Mouse (Mus musculus) midbrain, embryonic 13.5 days (tissue): ENCODE data around the gene Noxa1. TPM values are rescaled to one million over a fixed set of nuclear protein-coding genes. Genes with fewer than 3 reads are reported as not detected.

ENCODE experiments used
- ATAC-seq: fragments of 200-750 bp; cut with Nextera tagmentation; 2 replicates; pipeline ENCODE4 v1.8.0; 2017; ENCODE audit warnings: mild to moderate bottlenecking, moderate TSS enrichment, moderate library complexity
- H3K27ac ChIP-seq: fragments of 300-500 bp; sonication (generic); 2 replicates; pipeline ENCODE4 v1.5.1; 2015; ENCODE audit warnings: inconsistent platforms, mild to moderate bottlenecking, moderate library complexity
- H3K27me3 ChIP-seq: fragments of 300-500 bp; sonication (generic); 2 replicates; pipeline ENCODE4 v1.6.1; 2015; ENCODE audit warnings: mild to moderate bottlenecking, inconsistent platforms
- H3K36me3 ChIP-seq: fragments of 300-500 bp; sonication (generic); 2 replicates; pipeline ENCODE4 v1.6.1; 2015; ENCODE audit warnings: mild to moderate bottlenecking, inconsistent platforms
- H3K4me1 ChIP-seq: fragments of 300-500 bp; sonication (generic); replicated peaks from 2 replicates; pipeline ENCODE4 v1.6.1; 2015; ENCODE audit warnings: inconsistent platforms
- H3K4me2 ChIP-seq: fragments of 300-500 bp; sonication (generic); replicated peaks from 2 replicates; pipeline ENCODE4 v1.6.1; 2015; ENCODE audit warnings: moderate library complexity, mild to moderate bottlenecking, inconsistent platforms
- H3K4me3 ChIP-seq: fragments of 300-500 bp; sonication (generic); replicated peaks from 2 replicates; pipeline ENCODE4 v1.5.1; 2015; ENCODE audit warnings: mild to moderate bottlenecking, inconsistent platforms
- H3K9ac ChIP-seq: fragments of 300-500 bp; sonication (generic); replicated peaks from 2 replicates; pipeline ENCODE4 v1.6.1; 2015; ENCODE audit warnings: mild to moderate bottlenecking, inconsistent platforms
- H3K9me3 ChIP-seq: fragments of 300-500 bp; sonication (generic); 2 replicates; pipeline ENCODE4 v1.6.1; 2016; ENCODE audit warnings: mild to moderate bottlenecking, inconsistent platforms
- WGBS: fragments of 180-500 bp; shearing (Covaris S2); methylation state at CpG from one replicate; pipeline ENCODE4 v1.1.7; 2015; 5-methylcytosine and 5-hydroxymethylcytosine counted together
- microRNA-seq: library from miRNA; unstranded; fragments of <30 nt; microRNA quantifications from one replicate; pipeline ENCODE4, GENCODE M21; 2016
- polyA plus RNA-seq: library from polyadenylated mRNA; unstranded; fragments of >200 nt; fragmentation: Nextera tagmentation; extraction: Ambion mirVana; gene quantifications from 2 replicates; pipeline ENCODE4 v1.2.1, GENCODE M21; 2015

The Noxa1 gene
- polyA plus RNA-seq, 1 experiment from 2014 or later = 0.16 TPM

DNA sequence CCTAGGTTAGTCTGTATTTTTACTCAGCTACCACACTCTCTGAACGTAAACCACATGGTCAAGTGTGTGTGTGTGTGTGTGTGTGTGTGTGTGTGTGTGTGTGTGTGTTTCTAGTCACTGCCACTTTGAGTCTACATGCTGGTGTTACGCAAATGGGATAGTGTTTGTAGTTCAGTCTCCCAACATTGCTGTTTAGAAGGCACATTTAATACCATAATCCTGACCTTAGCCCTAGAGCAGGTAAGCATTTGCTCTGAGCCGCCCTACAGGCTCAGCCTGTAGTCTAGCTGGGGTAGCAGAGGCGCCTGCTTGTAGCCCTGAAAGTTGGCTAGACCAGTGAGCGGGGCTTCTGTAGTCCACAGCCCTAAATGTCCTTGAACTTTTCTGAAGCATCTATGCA, 31.4 kb downstream of the Noxa1 start:
- no peaks in the 10 kb centered on the region for H3K27me3 ChIP-seq
- H3K4me3 ChIP-seq = no peak overlapping the region
- no peaks in the 10 kb centered on the region for H3K4me1 ChIP-seq
- WGBS = 93% methylated on average over 5 of the region's 5 CpGs
- H3K27ac ChIP-seq = no peak overlapping the region
- no peaks in the 10 kb centered on the region for H3K9me3 ChIP-seq
- H3K9ac ChIP-seq = no peak overlapping the region
- ATAC-seq = no peak
- H3K4me2 ChIP-seq = no peak overlapping the region
- peaks cover 46% of the 10 kb centered on the region for H3K36me3 ChIP-seq

DNA sequence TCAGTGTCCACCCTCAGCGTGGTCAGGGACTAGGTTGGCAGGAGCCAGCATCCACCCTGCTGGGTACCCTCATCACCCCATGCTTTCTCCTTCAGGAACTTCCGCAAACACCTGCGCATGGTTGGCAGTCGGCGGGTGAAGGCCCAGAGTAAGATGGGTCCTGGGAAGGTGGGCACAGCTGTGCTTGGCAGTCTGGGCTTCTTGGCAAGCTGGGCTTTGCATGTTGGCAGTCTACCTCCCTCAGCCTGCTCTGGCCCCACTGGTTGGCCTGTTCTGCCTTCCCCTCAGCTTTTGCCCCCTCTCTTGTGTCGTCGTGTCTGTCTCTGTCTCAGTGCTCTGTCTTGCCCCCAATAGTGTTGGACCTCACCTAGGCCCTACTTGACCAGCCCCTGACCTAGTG, 36.0 kb downstream of the Noxa1 start:
- peaks cover 17% of the 10 kb centered on the region for H3K4me1 ChIP-seq
- H3K9me3 ChIP-seq = no peaks in the 10 kb centered on the region
- H3K27me3 ChIP-seq = no peaks in the 10 kb centered on the region
- no peak for ATAC-seq
- no peak overlapping the region for H3K27ac ChIP-seq
- peaks cover 67% of the 10 kb centered on the region for H3K36me3 ChIP-seq
- no peak overlapping the region for H3K4me2 ChIP-seq
- no peak overlapping the region for H3K9ac ChIP-seq
- no peak overlapping the region for H3K4me3 ChIP-seq
- WGBS = 93% methylated on average over 7 of the region's 7 CpGs

DNA sequence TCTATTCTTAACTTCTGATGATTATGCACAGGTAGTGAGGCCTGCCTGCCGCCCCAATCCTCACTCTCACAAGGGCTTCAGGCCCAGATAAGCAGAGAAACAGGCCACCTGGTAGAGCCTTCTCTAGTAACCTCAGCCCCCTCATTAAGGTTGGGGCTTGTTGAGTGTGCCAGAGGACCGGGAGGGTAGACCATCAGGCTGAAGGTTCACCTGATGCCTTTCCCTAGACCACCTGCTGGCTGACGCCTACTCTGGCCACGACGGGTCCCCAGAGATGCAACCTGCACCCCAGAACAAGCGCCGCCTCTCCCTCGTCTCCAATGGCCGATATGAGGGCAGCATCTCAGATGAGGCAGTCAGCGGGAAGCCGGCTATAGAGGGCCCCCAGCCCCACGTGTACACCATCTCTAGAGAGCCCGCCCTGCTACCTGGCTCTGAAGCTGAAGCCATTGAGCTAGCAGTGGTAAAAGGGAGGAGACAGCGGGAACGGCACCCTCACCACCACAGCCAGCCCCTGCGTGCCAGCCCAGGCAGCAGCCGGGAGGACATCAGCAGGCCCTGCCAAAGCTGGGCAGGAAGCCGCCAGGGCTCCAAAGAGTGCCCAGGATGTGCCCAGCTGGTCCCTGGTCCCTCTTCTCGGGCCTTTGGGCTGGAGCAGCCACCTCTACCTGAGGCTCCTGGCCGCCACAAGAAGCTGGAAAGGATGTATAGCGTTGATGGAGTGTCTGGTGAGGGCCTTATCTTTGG, 39.4 kb downstream of the Noxa1 start:
- Histone ChIP-seq H3K9ac (peak overlapping the region; percentile 87), H3K4me1 (peaks cover 17% of the 10 kb centered on the region), H3K36me3 (peaks cover 41% of the 10 kb centered on the region), H3K27me3 (no peaks in the 10 kb centered on the region), H3K4me2 (peak overlapping the region; percentile 86), H3K27ac (no peak overlapping the region), H3K4me3 (peak overlapping the region; percentile 77), H3K9me3 (no peaks in the 10 kb centered on the region)
- ATAC-seq = peak; percentile 2; the same call in 1 of the 2 replicates
- 91% methylated on average over 21 of the region's 21 CpGs for WGBS

DNA sequence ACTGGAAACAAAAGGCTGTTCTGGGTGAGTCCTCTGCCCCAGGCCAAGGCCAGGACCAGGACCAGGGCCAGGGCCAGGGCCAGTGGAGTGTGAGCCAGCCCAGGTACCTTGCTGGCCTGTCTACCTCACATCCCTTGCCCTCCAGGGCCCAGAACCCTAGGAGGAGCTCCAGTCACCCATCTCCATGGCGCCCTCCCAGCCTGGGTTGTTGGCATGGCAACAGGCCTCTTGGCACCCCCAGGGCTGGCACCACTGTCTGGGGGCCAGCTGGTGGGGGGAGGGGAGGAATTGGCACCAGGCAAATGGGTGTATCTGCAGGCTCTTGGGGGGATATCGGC, 39.9 kb downstream of the Noxa1 start:
- WGBS = 61% methylated on average over 2 of the region's 2 CpGs
- peak overlapping the region; percentile 77 for H3K4me3 ChIP-seq
- peak; percentile 48 for ATAC-seq
- H3K4me1 ChIP-seq = peaks cover 17% of the 10 kb centered on the region
- no peaks in the 10 kb centered on the region for H3K9me3 ChIP-seq
- H3K4me2 ChIP-seq = peak overlapping the region; percentile 86
- peak overlapping the region; percentile 87 for H3K9ac ChIP-seq
- H3K27ac ChIP-seq = no peak overlapping the region
- no peaks in the 10 kb centered on the region for H3K27me3 ChIP-seq
- peaks cover 35% of the 10 kb centered on the region for H3K36me3 ChIP-seq

DNA sequence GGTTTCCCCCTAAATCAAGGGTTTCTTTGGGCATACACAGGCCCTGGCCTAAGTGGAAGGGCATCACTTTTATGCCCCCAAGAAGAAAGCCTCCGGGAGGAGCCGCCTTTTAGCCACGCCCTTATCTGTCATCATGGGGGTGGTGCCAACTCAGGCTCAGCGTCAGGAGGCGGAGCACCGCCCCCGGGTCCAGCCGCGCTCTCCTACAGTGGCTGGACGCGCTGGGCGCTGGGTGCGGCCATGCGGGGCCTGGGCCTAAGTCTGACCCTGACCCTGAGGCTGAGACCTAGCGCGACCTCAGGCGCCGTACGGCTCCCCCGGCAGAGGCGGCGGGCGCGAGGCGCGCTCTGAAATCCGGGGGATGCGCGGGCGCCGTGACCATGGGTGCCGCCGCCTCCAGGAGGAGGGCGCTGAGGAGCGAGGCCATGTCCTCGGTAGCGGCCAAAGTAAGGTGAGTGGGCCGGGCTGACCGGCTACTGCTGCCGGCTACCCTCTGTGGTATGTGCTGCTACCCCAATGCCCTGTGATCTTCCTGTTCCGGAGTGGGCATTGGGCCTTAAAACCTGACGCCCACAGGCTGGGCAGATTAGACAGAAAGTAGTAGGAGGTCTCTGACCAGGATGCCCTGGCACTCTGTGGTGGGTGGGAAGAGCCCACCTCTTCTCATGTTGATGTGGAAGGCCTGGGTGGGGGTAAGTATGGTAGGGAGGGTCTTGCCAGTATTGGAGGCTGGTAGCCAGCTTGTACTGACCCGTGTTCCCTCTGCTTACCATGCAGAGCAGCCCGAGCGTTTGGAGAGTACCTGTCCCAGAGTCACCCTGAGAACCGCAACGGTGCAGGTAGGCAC, 40.5 kb downstream of the Noxa1 start, which contains the start of gene Nsmf:
Gene Nsmf (plus strand): TSS at position 135 of the 847 bp plus-strand sequence.
- H3K9me3 ChIP-seq = no peaks in the 10 kb centered on the region
- peak within 1 kb of the TSS; percentile 86 for H3K4me2 ChIP-seq
- peak within 1 kb of the TSS; percentile 77 for H3K4me3 ChIP-seq
- 5% methylated on average over 46 of the region's 47 CpGs for WGBS
- peaks cover 17% of the 10 kb centered on the region for H3K4me1 ChIP-seq
- H3K36me3 ChIP-seq = peaks cover 29% of the 10 kb centered on the region
- ATAC-seq = peak; percentile 92
- no peaks in the 10 kb centered on the region for H3K27me3 ChIP-seq
- peak within 1 kb of the TSS; percentile 54 for H3K27ac ChIP-seq
- peak within 1 kb of the TSS; percentile 87 for H3K9ac ChIP-seq

DNA sequence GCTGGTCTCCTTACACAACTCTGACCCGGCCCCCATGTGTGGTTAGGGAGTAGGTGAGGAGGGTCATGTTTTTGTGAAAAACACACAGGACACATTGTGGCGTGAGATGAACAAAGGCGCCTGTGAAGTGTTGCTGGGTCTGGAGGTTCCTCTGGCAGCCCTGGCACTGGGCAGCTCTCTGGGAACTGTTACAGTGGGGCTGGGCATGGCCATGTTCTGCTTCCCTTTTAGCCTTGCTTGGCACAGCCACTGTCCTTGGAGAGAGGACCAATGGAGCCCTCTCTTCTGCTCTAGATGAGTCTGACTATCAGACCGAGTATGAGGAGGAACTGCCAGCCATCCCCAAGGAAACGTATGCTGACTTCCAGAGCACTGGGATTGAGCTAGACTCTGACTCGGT, 41.8 kb downstream of the Noxa1 start:
- Histone ChIP-seq H3K9ac (no peak overlapping the region), H3K4me2 (no peak overlapping the region), H3K36me3 (peaks cover 17% of the 10 kb centered on the region), H3K4me1 (peaks cover 17% of the 10 kb centered on the region), H3K27me3 (no peaks in the 10 kb centered on the region), H3K9me3 (no peaks in the 10 kb centered on the region), H3K4me3 (no peak overlapping the region), H3K27ac (no peak overlapping the region)
- WGBS = 100% methylated on average over 6 of the region's 6 CpGs
- no peak for ATAC-seq

DNA sequence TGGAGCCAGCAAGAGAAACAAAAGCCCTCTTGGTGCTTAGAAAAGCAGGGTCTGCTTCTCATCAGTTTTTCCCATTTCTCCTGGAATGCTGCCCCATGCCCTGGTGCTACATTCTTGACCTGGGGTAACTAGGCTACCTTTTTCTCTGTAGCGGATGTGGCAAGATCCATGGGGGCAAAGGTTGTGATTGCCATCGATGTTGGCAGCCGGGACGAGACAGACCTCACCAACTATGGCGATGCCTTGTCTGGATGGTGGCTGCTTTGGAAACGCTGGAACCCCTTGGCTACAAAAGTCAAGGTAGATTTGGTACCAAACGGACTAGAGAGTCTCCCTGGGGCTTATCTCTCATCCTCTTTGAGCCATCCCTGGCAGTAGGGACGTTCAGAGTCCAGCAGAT, 43.5 kb downstream of the Noxa1 start:
- peaks cover 17% of the 10 kb centered on the region for H3K4me1 ChIP-seq
- H3K9ac ChIP-seq = no peak overlapping the region
- H3K27ac ChIP-seq = no peak overlapping the region
- WGBS = 88% methylated on average over 8 of the region's 8 CpGs
- ATAC-seq = no peak
- no peaks in the 10 kb centered on the region for H3K9me3 ChIP-seq
- no peak overlapping the region for H3K4me3 ChIP-seq
- H3K27me3 ChIP-seq = no peaks in the 10 kb centered on the region
- peaks cover 4% of the 10 kb centered on the region; the same call in 1 of the 2 replicates for H3K36me3 ChIP-seq
- H3K4me2 ChIP-seq = no peak overlapping the region

DNA sequence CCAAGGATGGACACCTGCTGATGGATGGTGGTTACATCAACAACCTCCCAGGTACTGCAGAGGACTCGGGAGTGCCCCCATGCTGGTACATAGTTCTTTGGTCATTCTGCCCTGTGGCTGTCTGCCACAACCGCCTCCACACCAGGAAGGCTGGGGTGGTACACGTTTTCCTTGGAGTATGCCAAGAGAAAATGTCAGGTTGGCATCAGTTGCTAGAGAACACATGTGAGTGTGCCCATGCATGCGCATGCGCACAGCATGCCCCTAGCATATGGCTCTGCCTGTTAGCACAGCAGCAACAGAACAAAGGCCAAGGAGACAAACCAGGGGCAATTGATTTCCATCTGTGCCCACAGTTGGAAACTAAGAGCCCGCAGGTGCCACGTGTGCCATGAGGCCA, 44.0 kb downstream of the Noxa1 start:
- H3K27me3 ChIP-seq = no peaks in the 10 kb centered on the region
- H3K4me2 ChIP-seq = no peak overlapping the region
- no peaks in the 10 kb centered on the region for H3K9me3 ChIP-seq
- 89% methylated on average over 7 of the region's 7 CpGs for WGBS
- H3K4me3 ChIP-seq = no peak overlapping the region
- no peak for ATAC-seq
- H3K27ac ChIP-seq = no peak overlapping the region
- no peak overlapping the region for H3K9ac ChIP-seq
- peaks cover 2% of the 10 kb centered on the region; the same call in 1 of the 2 replicates for H3K36me3 ChIP-seq
- peaks cover 13% of the 10 kb centered on the region for H3K4me1 ChIP-seq

DNA sequence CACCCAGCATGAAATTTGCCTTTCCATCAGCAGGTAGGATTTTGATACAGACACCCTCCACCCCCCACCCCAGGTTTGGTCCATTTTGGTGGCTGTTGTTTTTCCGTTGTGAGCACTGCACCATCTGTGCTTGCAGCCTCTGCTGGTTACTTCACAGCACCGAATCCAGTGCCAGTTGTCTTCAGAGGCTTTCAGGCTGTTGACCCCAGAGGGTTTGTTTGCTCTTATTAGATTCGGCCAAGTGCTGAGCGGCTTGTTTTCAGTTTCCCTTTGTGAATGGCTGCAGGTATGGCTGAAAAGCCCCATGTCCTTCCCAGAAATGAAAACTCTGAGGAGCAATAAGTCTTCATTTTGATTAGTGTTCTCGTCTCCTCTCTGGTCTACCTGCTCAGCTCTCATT, 54.9 kb downstream of the Noxa1 start:
- H3K4me2 ChIP-seq = no peak overlapping the region
- no peak overlapping the region for H3K9ac ChIP-seq
- no peaks in the 10 kb centered on the region for H3K9me3 ChIP-seq
- H3K4me3 ChIP-seq = no peak overlapping the region
- H3K36me3 ChIP-seq = no peaks in the 10 kb centered on the region
- 93% methylated on average over 5 of the region's 5 CpGs for WGBS
- no peaks in the 10 kb centered on the region for H3K4me1 ChIP-seq
- no peak overlapping the region for H3K27ac ChIP-seq
- no peaks in the 10 kb centered on the region for H3K27me3 ChIP-seq
- no peak for ATAC-seq

Small RNAs within 50 kb of the gene (microRNA-seq; reads per million reads assigned to microRNA genes)
- gene Gm24328 (not detected), gene Mir7664 (not detected)

Other genes starting within 250 kb of the Noxa1 start
- 139 and 146 TPM in 2 replicates for gene Ehmt1, start 175.5 kb downstream of the Noxa1 start, polyA plus RNA-seq
- 19.2 and 19.7 TPM in 2 replicates for gene Arrdc1, start 159.9 kb downstream of the Noxa1 start, polyA plus RNA-seq
- gene Zmynd19, start 145.4 kb downstream of the Noxa1 start, polyA plus RNA-seq = 12.3 and 20.4 TPM in 2 replicates
- 36.3 and 41.8 TPM in 2 replicates for gene Dph7, start 132.7 kb downstream of the Noxa1 start, polyA plus RNA-seq
- 162 and 172 TPM in 2 replicates for gene Mrpl41, start 120.1 kb downstream of the Noxa1 start, polyA plus RNA-seq
- 3.3 and 4.2 TPM in 2 replicates for gene Pnpla7, start 119.1 kb downstream of the Noxa1 start, polyA plus RNA-seq
- 110 and 115 TPM in 2 replicates for gene Nsmf, start 40.8 kb downstream of the Noxa1 start, polyA plus RNA-seq
- gene Entpd8, start 14.8 kb downstream of the Noxa1 start, polyA plus RNA-seq = not detected in 2 replicates
- 26.8 and 33.9 TPM in 2 replicates for gene Nrarp, start 85.6 kb upstream of the Noxa1 start, polyA plus RNA-seq
- gene Tor4a, start 101.7 kb upstream of the Noxa1 start, polyA plus RNA-seq = 1.1 and 1.2 TPM in 2 replicates
- gene Nelfb, start 116.3 kb upstream of the Noxa1 start, polyA plus RNA-seq = 113 and 117 TPM in 2 replicates
- not detected in 2 replicates for gene Stpg3, start 119.5 kb upstream of the Noxa1 start, polyA plus RNA-seq
- 0.89 TPM in 1 of 2 replicates, not detected in the other for gene Fam166a, start 123.6 kb upstream of the Noxa1 start, polyA plus RNA-seq
- 362 and 392 TPM in 2 replicates for gene Tubb4b, start 129.6 kb upstream of the Noxa1 start, polyA plus RNA-seq
- not detected in 2 replicates for gene Slc34a3, start 139.2 kb upstream of the Noxa1 start, polyA plus RNA-seq
- gene Rnf224, start 141.6 kb upstream of the Noxa1 start, polyA plus RNA-seq = not detected in 2 replicates
- 64.5 and 73.2 TPM in 2 replicates for gene Rnf208, start 147.1 kb upstream of the Noxa1 start, polyA plus RNA-seq
- gene Cysrt1, start 147.3 kb upstream of the Noxa1 start, polyA plus RNA-seq = not detected in 2 replicates
- gene AL732309.1, start 151.7 kb upstream of the Noxa1 start, polyA plus RNA-seq = 4.9 and 5.1 TPM in 2 replicates
- gene Tmem203, start 160.3 kb upstream of the Noxa1 start, polyA plus RNA-seq = 18.6 and 19.6 TPM in 2 replicates
- 11.4 and 13.3 TPM in 2 replicates for gene Tprn, start 167.5 kb upstream of the Noxa1 start, polyA plus RNA-seq
- gene Ssna1, start 177.3 kb upstream of the Noxa1 start, polyA plus RNA-seq = 205 and 216 TPM in 2 replicates
- gene Anapc2, start 177.3 kb upstream of the Noxa1 start, polyA plus RNA-seq = 147 and 149 TPM in 2 replicates
- gene Tmem210, start 193.0 kb upstream of the Noxa1 start, polyA plus RNA-seq = not detected in 2 replicates
- 0.27 TPM in 1 of 2 replicates, not detected in the other for gene Lrrc26, start 194.8 kb upstream of the Noxa1 start, polyA plus RNA-seq
- 17.5 and 19.0 TPM in 2 replicates for gene Grin1, start 224.0 kb upstream of the Noxa1 start, polyA plus RNA-seq
- gene Man1b1, start 237.2 kb upstream of the Noxa1 start, polyA plus RNA-seq = 60.0 and 66.4 TPM in 2 replicates